Mouse (Mus musculus): Measurements from ENCODE around the gene 5730480H06Rik.

5730480H06Rik gene

GRCm38 (mm10) chr5:48371890-48372766 is 44.4 kb downstream of the 5730480H06Rik start:
- no peak for TF ChIP-seq GATA4 (IDR thresholded peaks at IDR 0.05; ENCODE audit: insufficient replicate concordance, low read length)

- TF ChIP-seq GATA4 (IDR thresholded peaks at IDR 0.05; ENCODE audit: insufficient replicate concordance, low read length) = no peak
Measured at GRCm38 (mm10) chr5:48402497-48402896, 74.7 kb downstream of the 5730480H06Rik start.

GRCm38 (mm10) chr5:48408276-48408675 is 80.5 kb downstream of the 5730480H06Rik start:
- TF ChIP-seq GATA4 (IDR thresholded peaks at IDR 0.05; ENCODE audit: insufficient replicate concordance, low read length) = no peak

- no peak for TF ChIP-seq GATA4 (IDR thresholded peaks at IDR 0.05; ENCODE audit: insufficient replicate concordance, low read length)
Measured at GRCm38 (mm10) chr5:48410348-48410747, 82.6 kb downstream of the 5730480H06Rik start.

- no peak for TF ChIP-seq GATA4 (IDR thresholded peaks at IDR 0.05; ENCODE audit: insufficient replicate concordance, low read length)
Measured at GRCm38 (mm10) chr5:48411462-48411861, 83.7 kb downstream of the 5730480H06Rik start.

GRCm38 (mm10) chr5:48412261-48412660 is 84.5 kb downstream of the 5730480H06Rik start:
- no peak for TF ChIP-seq GATA4 (IDR thresholded peaks at IDR 0.05; ENCODE audit: insufficient replicate concordance, low read length)

GRCm38 (mm10) chr5:48419741-48420140 is 92.0 kb downstream of the 5730480H06Rik start:
- no peak for TF ChIP-seq GATA4 (IDR thresholded peaks at IDR 0.05; ENCODE audit: insufficient replicate concordance, low read length)

- no peak for TF ChIP-seq GATA4 (IDR thresholded peaks at IDR 0.05; ENCODE audit: insufficient replicate concordance, low read length)
Measured at GRCm38 (mm10) chr5:48421957-48422356, 94.2 kb downstream of the 5730480H06Rik start.

GRCm38 (mm10) chr5:48430459-48430858 is 102.7 kb downstream of the 5730480H06Rik start:
- no peak for TF ChIP-seq GATA4 (IDR thresholded peaks at IDR 0.05; ENCODE audit: insufficient replicate concordance, low read length)

- no peak for TF ChIP-seq GATA4 (IDR thresholded peaks at IDR 0.05; ENCODE audit: insufficient replicate concordance, low read length)
Measured at GRCm38 (mm10) chr5:48448888-48449287, 121.1 kb downstream of the 5730480H06Rik start.

GRCm38 (mm10) chr5:48460221-48460620 is 132.5 kb downstream of the 5730480H06Rik start:
- no peak for TF ChIP-seq GATA4 (IDR thresholded peaks at IDR 0.05; ENCODE audit: insufficient replicate concordance, low read length)
